Mouse (Mus musculus): ENCODE data around the gene Cdh15. TPM values are rescaled to one million over a fixed set of nuclear protein-coding genes. Genes with fewer than 3 reads are reported as not detected.

The Cdh15 gene
- polyA plus RNA-seq, 1 experiment from 2014 or later, result 7.6 TPM

- Histone ChIP-seq H3K36me3 (ENCODE audit: control insufficient read depth, insufficient read depth, low read length) (no peaks in the 10 kb centered on the region), H3K9me3 (ENCODE audit: control insufficient read depth, low read length) (no peaks in the 10 kb centered on the region), H3K4me3 (ENCODE audit: low read depth, low read length) (no peak overlapping the region), H3K4me2 (ENCODE audit: low read depth, severe bottlenecking) (no peak overlapping the region), H3K27me3 (ENCODE audit: control insufficient read depth, insufficient read depth, low read length) (no peaks in the 10 kb centered on the region), H3K4me1 (ENCODE audit: control insufficient read depth, insufficient read depth, low read length) (peaks cover 12% of the 10 kb centered on the region; the same call in 1 of the 2 replicates), H3K9ac (ENCODE audit: low read length) (no peak overlapping the region), H3K27ac (replicated peaks; ENCODE audit: low read depth, low read length) (no peak overlapping the region)
- no peak for DNase-seq (ENCODE audit: low spot score)
- 79% methylated on average over 3 of the region's 3 CpGs for WGBS
- ATAC-seq (ENCODE audit: insufficient number of reproducible peaks, low FRiP score, low TSS enrichment, low read depth), result no peak
Observed at GRCm38 (mm10) chr8:122829396-122829795, 18.4 kb upstream of the Cdh15 start.

- ATAC-seq (ENCODE audit: insufficient number of reproducible peaks, low FRiP score, low TSS enrichment, low read depth), result peak; percentile 42; the same call in 1 of the 2 replicates
- Histone ChIP-seq H3K36me3 (ENCODE audit: control insufficient read depth, insufficient read depth, low read length) (no peaks in the 10 kb centered on the region), H3K4me3 (ENCODE audit: low read depth, low read length) (no peak overlapping the region), H3K4me1 (ENCODE audit: control insufficient read depth, insufficient read depth, low read length) (0 out of 2 replicates have a peak, but pooled peaks cover 4% of the 10 kb centered on the region), H3K27me3 (ENCODE audit: control insufficient read depth, insufficient read depth, low read length) (no peaks in the 10 kb centered on the region), H3K9ac (ENCODE audit: low read length) (no peak overlapping the region), H3K9me3 (ENCODE audit: control insufficient read depth, low read length) (no peaks in the 10 kb centered on the region), H3K4me2 (ENCODE audit: low read depth, severe bottlenecking) (no peak overlapping the region), H3K27ac (replicated peaks; ENCODE audit: low read depth, low read length) (no peak overlapping the region)
- 45% methylated on average over 8 of the region's 8 CpGs for WGBS
- DNase-seq (ENCODE audit: low spot score), result peak; percentile 95
Observed at GRCm38 (mm10) chr8:122830349-122831061, 17.3 kb upstream of the Cdh15 start.

- Histone ChIP-seq H3K36me3 (ENCODE audit: control insufficient read depth, insufficient read depth, low read length) (no peaks in the 10 kb centered on the region), H3K27me3 (ENCODE audit: control insufficient read depth, insufficient read depth, low read length) (no peaks in the 10 kb centered on the region), H3K9me3 (ENCODE audit: control insufficient read depth, low read length) (no peaks in the 10 kb centered on the region), H3K9ac (ENCODE audit: low read length) (no peak overlapping the region), H3K4me1 (ENCODE audit: control insufficient read depth, insufficient read depth, low read length) (no peaks in the 10 kb centered on the region), H3K4me3 (ENCODE audit: low read depth, low read length) (no peak overlapping the region), H3K4me2 (ENCODE audit: low read depth, severe bottlenecking) (no peak overlapping the region), H3K27ac (replicated peaks; ENCODE audit: low read depth, low read length) (no peak overlapping the region)
- DNase-seq (ENCODE audit: low spot score) (no peak), ATAC-seq (ENCODE audit: insufficient number of reproducible peaks, low FRiP score, low TSS enrichment, low read depth) (no peak)
- WGBS, result 88% methylated on average over 8 of the region's 8 CpGs
Observed at GRCm38 (mm10) chr8:122834416-122834815, 13.3 kb upstream of the Cdh15 start.

DNA sequence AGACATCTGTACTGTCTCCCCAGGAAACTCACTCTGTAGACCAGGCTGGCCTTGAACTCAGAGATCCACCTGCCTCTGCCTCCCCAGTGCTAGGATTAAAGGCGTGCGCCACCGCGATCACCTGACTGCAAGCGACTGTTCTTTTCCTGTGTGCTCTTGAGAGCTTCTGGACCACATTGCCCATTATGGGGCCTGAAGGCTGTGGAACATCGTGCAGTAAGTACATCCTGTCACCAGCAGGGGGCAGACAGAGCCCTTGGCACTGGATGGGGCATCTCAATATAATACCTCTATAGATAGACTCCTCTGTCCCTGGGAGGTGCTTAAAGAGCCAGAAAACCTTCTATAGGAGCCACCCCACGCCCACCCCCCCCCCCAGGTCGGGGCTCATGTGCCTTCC lies 12.8 kb upstream of the Cdh15 start:
- Histone ChIP-seq H3K9ac (ENCODE audit: low read length) (no peak overlapping the region), H3K9me3 (ENCODE audit: control insufficient read depth, low read length) (no peaks in the 10 kb centered on the region), H3K27ac (replicated peaks; ENCODE audit: low read depth, low read length) (no peak overlapping the region), H3K4me3 (ENCODE audit: low read depth, low read length) (no peak overlapping the region), H3K4me1 (ENCODE audit: control insufficient read depth, insufficient read depth, low read length) (no peaks in the 10 kb centered on the region), H3K36me3 (ENCODE audit: control insufficient read depth, insufficient read depth, low read length) (no peaks in the 10 kb centered on the region), H3K4me2 (ENCODE audit: low read depth, severe bottlenecking) (no peak overlapping the region), H3K27me3 (ENCODE audit: control insufficient read depth, insufficient read depth, low read length) (no peaks in the 10 kb centered on the region)
- WGBS, result 29% methylated on average over 8 of the region's 8 CpGs
- ATAC-seq (ENCODE audit: insufficient number of reproducible peaks, low FRiP score, low TSS enrichment, low read depth) (no peak), DNase-seq (ENCODE audit: low spot score) (peak; percentile 83)

- no peak overlapping the region for H3K4me3 ChIP-seq (ENCODE audit: low read depth, low read length)
- H3K9me3 ChIP-seq (ENCODE audit: control insufficient read depth, low read length), result no peaks in the 10 kb centered on the region
- H3K27me3 ChIP-seq (ENCODE audit: control insufficient read depth, insufficient read depth, low read length), result no peaks in the 10 kb centered on the region
- H3K36me3 ChIP-seq (ENCODE audit: control insufficient read depth, insufficient read depth, low read length), result no peaks in the 10 kb centered on the region
- DNase-seq (ENCODE audit: low spot score) (no peak), ATAC-seq (ENCODE audit: insufficient number of reproducible peaks, low FRiP score, low TSS enrichment, low read depth) (no peak)
- WGBS, result 86% methylated on average over 12 of the region's 12 CpGs
- H3K4me2 ChIP-seq (ENCODE audit: low read depth, severe bottlenecking), result no peak overlapping the region
- H3K27ac ChIP-seq (replicated peaks; ENCODE audit: low read depth, low read length), result no peak overlapping the region
- H3K9ac ChIP-seq (ENCODE audit: low read length), result no peak overlapping the region
- H3K4me1 ChIP-seq (ENCODE audit: control insufficient read depth, insufficient read depth, low read length), result no peaks in the 10 kb centered on the region
Observed at GRCm38 (mm10) chr8:122836199-122836598, 11.6 kb upstream of the Cdh15 start.

DNA sequence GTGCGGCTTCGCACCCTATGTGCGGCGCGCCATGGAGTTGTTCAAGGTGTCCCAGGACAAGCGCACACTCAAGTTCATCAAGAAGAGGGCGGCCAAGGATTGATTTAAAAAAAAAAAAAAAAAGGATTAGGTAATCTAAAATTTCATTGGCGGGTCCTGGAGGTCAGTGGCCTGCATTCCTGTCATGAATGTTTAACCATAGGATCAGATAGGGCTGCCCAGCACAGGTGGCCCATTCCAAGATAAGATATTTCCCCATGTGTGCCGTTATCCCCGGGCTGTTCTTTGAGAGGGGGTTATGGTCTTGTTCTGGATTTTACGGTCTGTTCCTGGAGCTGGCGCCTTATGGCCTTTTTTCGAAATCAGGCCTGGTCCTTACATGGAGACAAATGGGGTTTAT lies 11.1 kb upstream of the Cdh15 start:
- 89% methylated on average over 13 of the region's 13 CpGs for WGBS
- no peak overlapping the region for H3K27ac ChIP-seq (replicated peaks; ENCODE audit: low read depth, low read length)
- H3K9me3 ChIP-seq (ENCODE audit: control insufficient read depth, low read length), result no peaks in the 10 kb centered on the region
- DNase-seq (ENCODE audit: low spot score) (no peak), ATAC-seq (ENCODE audit: insufficient number of reproducible peaks, low FRiP score, low TSS enrichment, low read depth) (no peak)
- no peak overlapping the region for H3K4me3 ChIP-seq (ENCODE audit: low read depth, low read length)
- no peaks in the 10 kb centered on the region for H3K4me1 ChIP-seq (ENCODE audit: control insufficient read depth, insufficient read depth, low read length)
- H3K27me3 ChIP-seq (ENCODE audit: control insufficient read depth, insufficient read depth, low read length), result no peaks in the 10 kb centered on the region
- H3K36me3 ChIP-seq (ENCODE audit: control insufficient read depth, insufficient read depth, low read length), result no peaks in the 10 kb centered on the region
- H3K9ac ChIP-seq (ENCODE audit: low read length), result no peak overlapping the region
- H3K4me2 ChIP-seq (ENCODE audit: low read depth, severe bottlenecking), result no peak overlapping the region

GRCm38 (mm10) chr8:122844161-122844560 lies 3.6 kb upstream of the Cdh15 start:
- Histone ChIP-seq H3K9me3 (ENCODE audit: control insufficient read depth, low read length) (no peaks in the 10 kb centered on the region), H3K27me3 (ENCODE audit: control insufficient read depth, insufficient read depth, low read length) (0 out of 2 replicates have a peak, but pooled peaks cover 3% of the 10 kb centered on the region), H3K4me2 (ENCODE audit: low read depth, severe bottlenecking) (no peak overlapping the region), H3K4me1 (ENCODE audit: control insufficient read depth, insufficient read depth, low read length) (0 out of 2 replicates have a peak, but pooled peaks cover 2% of the 10 kb centered on the region), H3K9ac (ENCODE audit: low read length) (no peak overlapping the region), H3K36me3 (ENCODE audit: control insufficient read depth, insufficient read depth, low read length) (no peaks in the 10 kb centered on the region), H3K27ac (replicated peaks; ENCODE audit: low read depth, low read length) (no peak overlapping the region), H3K4me3 (ENCODE audit: low read depth, low read length) (no peak overlapping the region)
- no peak for DNase-seq (ENCODE audit: low spot score)
- WGBS, result 64% methylated on average over 3 of the region's 3 CpGs
- ATAC-seq (ENCODE audit: insufficient number of reproducible peaks, low FRiP score, low TSS enrichment, low read depth), result no peak

DNA sequence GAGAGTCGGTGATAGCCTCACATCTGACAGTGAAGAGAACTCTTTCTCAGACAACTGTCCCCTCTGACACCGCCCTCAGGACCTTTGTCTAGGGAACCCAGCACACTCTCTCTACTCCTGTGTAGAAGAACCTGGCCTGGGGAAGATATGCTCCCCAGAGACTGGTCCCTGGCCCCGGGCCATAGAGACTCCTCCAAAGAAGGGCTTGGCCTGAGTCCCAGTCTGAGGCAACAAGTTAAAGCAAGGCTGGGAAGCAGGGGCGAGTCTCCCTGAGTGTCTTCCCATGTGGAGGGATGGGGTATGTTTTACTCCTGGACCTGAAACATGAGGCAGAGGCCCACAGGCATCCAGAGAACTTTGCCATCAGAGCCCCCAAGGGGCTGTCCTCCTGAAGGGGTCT lies 2.1 kb upstream of the Cdh15 start:
- Histone ChIP-seq H3K27ac (replicated peaks; ENCODE audit: low read depth, low read length) (no peak overlapping the region), H3K9me3 (ENCODE audit: control insufficient read depth, low read length) (no peaks in the 10 kb centered on the region), H3K4me3 (ENCODE audit: low read depth, low read length) (no peak overlapping the region), H3K36me3 (ENCODE audit: control insufficient read depth, insufficient read depth, low read length) (no peaks in the 10 kb centered on the region), H3K4me1 (ENCODE audit: control insufficient read depth, insufficient read depth, low read length) (peaks cover 8% of the 10 kb centered on the region; the same call in 1 of the 2 replicates), H3K4me2 (ENCODE audit: low read depth, severe bottlenecking) (no peak overlapping the region), H3K27me3 (ENCODE audit: control insufficient read depth, insufficient read depth, low read length) (0 out of 2 replicates have a peak, but pooled peaks cover 3% of the 10 kb centered on the region), H3K9ac (ENCODE audit: low read length) (no peak overlapping the region)
- ATAC-seq (ENCODE audit: insufficient number of reproducible peaks, low FRiP score, low TSS enrichment, low read depth) (no peak), DNase-seq (ENCODE audit: low spot score) (no peak)
- WGBS, result 84% methylated on average over 4 of the region's 4 CpGs

All from limb, embryonic 11.5 days (tissue).